Mouse (Mus musculus) mature B cell (primary cell): Measurements from ENCODE around the gene Slc16a11.

Source experiments
- in situ Hi-C: fragments of 300-500 bp; cut with MboI; formaldehyde crosslinking; loops from 2 replicates; pipeline ENCODE4 v1.14.3; 2019

The Slc16a11 gene

DNA sequence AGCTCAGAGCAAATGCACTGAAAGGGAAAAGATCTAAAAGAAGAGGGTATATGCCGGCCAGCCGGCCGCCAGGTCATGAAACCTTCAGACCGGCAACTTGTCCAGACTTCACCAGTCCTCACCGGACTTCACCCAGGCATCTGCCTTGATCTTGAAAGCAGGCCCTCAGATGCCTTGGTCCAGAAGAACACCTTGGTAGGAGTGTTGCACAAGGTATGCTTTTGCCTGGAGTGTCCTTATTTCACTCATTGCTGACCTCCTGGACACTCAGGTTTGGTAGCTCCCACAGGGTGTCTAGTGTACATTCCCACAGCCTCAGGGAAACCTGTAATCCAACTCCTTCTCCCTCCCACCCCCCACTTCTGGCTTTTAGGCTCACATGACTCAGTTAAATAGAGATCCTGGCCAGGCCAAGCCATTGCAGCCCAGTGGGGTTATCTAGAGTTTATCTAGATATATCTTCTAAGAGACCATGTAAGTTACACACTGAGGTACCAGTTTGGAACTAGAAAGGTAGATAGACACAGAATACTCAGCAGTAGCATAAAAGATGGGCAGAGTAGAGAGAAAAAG is 12.4 kb upstream of the Slc16a11 start:
- in situ Hi-C loops: no loop called here

GRCm38 (mm10) chr11:70201691-70202090 is 10.9 kb upstream of the Slc16a11 start:
- in situ Hi-C loops: no loop called here

DNA sequence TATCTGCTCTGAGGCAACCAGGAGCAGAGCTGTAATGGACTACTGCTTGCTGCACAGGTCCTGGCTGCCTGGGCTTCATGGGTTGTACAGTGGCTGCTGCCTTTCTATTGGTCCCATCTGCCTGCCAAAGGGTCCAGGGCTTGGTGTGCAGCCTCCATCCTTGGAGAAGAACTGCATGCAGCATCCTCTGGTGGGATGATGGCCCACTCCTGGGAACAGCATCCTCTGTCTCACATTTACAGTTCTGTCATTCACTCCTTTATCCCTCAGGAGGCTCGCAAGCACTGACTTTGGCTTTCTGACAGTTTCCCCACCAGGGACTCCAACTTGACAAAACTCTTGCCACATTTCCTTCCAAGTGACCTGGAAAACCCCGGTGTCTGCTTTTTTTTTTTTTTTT is 5.8 kb upstream of the Slc16a11 start:
- in situ Hi-C loops: no loop called here

DNA sequence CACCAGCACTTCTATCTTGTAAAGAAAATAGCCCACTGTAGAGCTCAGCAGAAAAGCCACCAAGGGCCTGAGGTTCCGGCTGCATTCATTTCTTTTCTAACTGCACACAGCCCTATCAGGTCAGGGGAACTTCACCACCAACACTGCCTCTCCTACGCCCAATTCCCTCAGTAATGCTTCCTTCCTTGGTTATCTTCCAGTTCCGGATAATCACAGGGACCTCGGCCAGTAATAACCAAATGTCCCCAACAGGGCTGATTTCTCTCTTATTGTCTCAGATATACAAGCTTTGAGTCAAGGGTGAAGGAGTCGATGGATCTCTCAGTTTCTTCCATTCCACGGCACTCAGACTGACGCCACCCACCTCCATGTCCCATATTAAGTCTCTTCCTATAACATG is 5.3 kb upstream of the Slc16a11 start:
- in situ Hi-C loops: no loop called here

GRCm38 (mm10) chr11:70208778-70209388 is 3.7 kb upstream of the Slc16a11 start:
- in situ Hi-C loops: no loop called here

GRCm38 (mm10) chr11:70210681-70211080 is 1.9 kb upstream of the Slc16a11 start:
- in situ Hi-C loops: no loop called here

DNA sequence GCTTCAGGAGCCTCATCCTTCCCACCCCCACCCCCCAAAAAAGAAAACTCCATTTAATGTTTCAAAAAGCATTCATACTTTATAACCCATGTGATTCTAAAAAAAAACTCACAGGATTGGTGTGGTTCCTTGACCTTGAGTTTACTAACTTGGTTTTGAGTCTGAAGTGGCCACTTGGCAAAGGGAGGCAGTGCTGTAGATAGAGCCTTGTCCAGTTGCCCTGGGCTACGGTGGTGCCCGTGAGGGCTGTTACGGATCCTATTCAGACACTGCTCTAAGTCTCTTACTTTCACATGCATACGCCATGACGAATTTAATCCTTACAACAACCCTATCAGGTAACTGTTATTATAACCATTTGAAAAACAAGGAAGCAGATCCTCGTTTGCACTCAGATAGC is 580 bp upstream of the Slc16a11 start:
- in situ Hi-C loops: no loop called here

DNA sequence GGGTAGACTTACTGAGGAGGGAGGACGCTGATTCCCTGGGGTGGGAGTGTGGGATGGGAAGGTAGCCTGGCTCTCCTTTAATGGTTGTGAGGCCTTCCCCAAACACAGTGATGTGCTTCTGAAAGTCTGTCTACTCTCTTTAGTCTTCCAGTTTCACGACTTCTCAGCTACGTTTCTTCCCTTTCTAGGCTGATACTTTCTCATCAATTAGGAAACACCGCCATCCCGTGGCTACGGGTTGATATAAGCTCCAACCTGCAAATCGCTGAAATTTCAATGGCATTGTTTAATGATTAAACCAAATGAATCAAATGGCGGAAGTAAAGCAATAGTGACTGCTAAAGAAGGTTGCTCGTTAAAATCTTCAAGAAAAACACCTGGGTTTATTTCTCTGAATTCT is 344 bp downstream of the Slc16a11 start:
- in situ Hi-C loops: no loop called here

GRCm38 (mm10) chr11:70213736-70214135 is 1.2 kb downstream of the Slc16a11 start:
- in situ Hi-C loops: no loop called here

DNA sequence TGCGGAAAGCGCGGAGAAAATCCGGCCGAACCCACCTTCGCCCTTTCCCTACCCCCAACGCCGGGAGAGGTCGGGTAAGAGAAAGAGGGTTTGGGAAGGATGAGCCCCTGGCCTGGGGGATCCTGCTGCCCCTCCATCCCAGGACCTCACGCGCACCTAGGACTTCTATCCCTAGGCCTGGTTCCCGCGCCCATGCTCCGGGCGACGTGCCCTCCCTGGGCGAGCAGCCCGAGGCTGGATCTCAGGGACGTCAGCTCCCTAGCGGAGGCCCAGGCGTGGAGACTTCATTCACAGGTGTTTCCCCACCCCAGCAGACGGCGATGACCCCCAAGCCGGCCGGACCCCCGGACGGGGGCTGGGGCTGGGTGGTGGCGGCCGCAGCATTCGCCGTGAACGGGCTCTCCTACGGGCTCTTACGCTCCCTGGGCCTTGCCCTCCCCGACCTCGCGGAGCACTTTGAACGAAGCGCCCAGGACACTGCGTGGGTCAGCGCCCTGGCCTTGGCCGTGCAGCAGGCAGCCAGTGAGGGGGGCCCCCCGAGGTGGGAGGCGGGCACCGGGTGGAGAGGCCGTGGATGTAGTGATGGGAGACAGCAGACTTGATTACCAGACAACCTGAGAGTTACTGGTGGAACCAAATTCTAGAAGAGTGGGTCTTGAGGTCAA is 1.8 kb downstream of the Slc16a11 start:
- in situ Hi-C loops: no loop called here

- in situ Hi-C loops: no loop called here
These were observed 2.3 kb downstream of the Slc16a11 start for GRCm38 (mm10) chr11:70214856-70215209.

GRCm38 (mm10) chr11:70215301-70215700 is 2.7 kb downstream of the Slc16a11 start:
- in situ Hi-C loops: no loop called here

DNA sequence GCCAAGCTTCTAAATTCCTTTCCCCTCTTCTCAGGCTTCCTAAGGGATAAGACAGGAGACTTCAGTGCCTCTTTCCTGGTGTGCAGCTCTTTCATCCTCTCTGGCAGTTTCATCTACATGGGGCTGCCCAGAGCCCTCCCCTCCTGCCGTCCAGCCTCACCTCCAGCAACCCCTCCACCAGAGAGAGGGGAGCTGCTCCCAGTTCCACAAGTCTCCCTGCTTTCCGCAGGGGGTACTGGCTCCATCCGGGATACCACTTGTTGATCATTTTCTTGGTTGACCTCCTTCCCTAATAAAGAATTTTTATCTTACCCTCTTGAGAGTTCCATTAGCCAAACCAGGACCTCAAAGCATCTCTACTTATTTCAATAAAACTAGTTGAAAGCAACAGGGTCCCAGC is 3.6 kb downstream of the Slc16a11 start:
- in situ Hi-C loops: no loop called here

- in situ Hi-C loops: no loop called here
These were observed 5.5 kb downstream of the Slc16a11 start for GRCm38 (mm10) chr11:70218039-70218438.

DNA sequence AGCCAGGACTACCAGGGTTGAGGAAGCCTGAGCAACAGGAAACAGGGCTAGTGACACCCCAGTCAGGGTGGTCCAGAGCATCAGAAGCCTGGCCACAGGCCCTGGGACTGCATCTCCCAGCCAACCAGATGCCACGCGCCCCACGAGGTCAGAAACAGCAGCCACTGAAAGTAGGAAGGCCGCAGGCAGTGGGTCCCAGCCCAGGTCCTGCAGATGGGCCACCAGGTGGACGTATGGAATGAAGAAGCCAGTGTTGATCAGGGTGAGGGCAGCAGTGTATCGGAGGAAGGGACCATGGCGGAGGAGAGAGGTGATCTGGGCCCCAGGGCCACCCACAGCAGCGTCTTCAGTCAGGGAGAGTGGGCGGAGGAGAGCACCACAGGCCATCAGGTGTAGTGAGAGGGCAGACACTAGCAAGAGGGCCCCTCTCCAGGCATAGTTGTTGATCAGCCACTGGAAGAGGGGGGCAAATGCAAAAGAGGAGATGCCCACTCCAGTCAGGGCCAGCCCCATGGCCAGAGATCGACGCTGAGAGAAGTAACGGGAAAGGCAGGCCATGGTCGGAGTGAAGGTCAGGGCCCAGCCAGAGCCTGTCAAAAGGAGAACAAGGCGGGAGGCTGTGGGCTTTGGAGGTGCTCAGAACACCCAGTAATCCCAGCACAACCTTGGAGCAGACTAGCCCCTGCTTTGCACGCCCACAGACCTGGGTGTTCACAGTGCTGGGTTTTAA is 6.4 kb downstream of the Slc16a11 start:
- in situ Hi-C loops: no loop called here

GRCm38 (mm10) chr11:70219873-70220272 is 7.3 kb downstream of the Slc16a11 start:
- in situ Hi-C loops: no loop called here

- in situ Hi-C loops: no loop called here
These were observed 7.8 kb downstream of the Slc16a11 start for GRCm38 (mm10) chr11:70220323-70220722.

DNA sequence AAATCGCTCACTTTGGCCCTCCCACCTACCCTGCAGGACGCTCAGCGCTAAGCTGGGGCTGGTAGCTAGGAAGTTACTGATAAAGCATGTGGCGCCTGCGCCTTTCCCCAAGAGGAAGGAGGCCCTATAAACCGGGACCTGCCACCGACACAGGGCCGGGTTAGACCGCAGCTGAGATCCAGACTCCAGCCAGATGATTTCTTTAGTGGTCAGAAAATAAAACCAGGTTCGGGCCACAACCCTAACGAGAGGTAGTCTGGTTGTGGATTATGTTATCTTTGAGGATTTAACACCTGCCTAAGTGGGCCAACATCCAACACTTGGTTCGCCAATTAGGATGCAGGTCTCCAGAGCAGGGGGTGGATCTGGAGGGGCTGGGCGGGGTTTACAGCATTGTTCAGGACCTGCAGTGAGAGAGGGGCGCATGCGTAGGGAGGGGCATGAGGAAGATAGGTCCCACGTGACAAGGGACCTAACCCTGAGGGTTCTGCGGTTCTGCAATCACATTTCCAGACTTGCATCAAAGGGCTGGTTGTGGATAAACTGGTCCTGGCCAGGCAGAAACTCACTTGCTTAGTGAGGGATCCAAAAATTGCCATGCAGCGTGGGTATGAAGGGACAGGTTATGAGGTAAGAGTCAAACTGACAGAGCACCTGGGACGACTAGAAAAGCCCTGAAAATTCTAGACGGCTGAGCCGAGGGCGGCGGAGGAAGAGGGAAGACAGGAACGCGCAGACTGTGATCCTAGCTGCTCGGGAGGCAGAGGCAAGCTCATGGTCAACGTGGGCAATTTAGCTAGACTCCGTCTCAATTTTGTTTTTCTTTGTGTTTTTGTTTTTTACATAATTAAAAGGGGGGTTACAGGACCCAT is 8.4 kb downstream of the Slc16a11 start, which contains the start of gene Slc16a13:
Gene Slc16a13, minus strand, starts transcription at position 334 of the 872 bp plus-strand sequence.
- in situ Hi-C loops: no loop called here

- in situ Hi-C loops: no loop called here
These were observed 9.3 kb downstream of the Slc16a11 start for GRCm38 (mm10) chr11:70221603-70222500.

GRCm38 (mm10) chr11:70223724-70224123 is 11.2 kb downstream of the Slc16a11 start:
- in situ Hi-C loops: no loop called here
